Mouse (Mus musculus): Measurements from ENCODE around the gene Sertad2. TPM values are rescaled to one million over a fixed set of nuclear protein-coding genes. Genes with fewer than 3 reads are reported as not detected.

Gene Sertad2
- polyA plus RNA-seq, 1 experiment, result 24.9 TPM

DNA sequence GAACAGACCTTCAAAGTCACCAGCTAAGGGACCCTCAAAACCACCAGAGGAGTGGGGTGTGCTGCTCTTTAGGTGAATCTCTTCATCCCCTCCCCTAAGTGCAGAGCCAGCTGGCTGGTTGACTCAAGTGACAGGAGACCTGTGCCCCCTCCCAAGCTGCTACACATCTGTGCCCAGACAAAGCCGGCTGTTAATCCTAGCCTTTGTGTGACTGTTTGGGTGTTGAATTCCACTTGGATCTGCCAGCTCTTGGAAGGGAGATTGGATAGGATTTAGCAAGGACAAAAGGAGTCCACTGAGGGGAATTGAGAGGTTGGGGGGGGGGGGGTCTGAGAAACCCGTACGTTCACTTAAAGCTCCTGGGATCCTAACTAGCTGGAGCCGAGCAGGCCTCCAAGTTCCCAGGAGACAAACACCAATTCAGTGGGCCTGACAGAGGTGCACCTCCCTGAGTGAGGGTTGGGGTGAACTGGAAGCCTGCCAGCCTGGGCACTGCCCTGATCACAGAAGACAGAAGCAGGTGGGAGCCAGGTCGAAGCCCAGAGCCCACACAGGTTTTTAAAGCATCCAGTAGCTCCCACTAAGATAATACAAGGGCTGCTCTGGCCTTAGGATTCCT lies 120.6 kb downstream of the Sertad2 start:
- DNase-seq, result no peak
- Histone ChIP-seq H3K27ac (ENCODE audit: insufficient read depth, low read depth, low read length) (no peak overlapping the region), H3K36me3 (ENCODE audit: control insufficient read depth, insufficient read depth, low read length) (no peaks in the 10 kb centered on the region), H3K4me1 (ENCODE audit: control insufficient read depth, insufficient read depth, low read length) (no peaks in the 10 kb centered on the region), H3K4me3 (ENCODE audit: insufficient read depth, low read depth, low read length) (no peak overlapping the region), H3K27me3 (replicated peaks; ENCODE audit: control insufficient read depth, insufficient read depth, low read length) (no peaks in the 10 kb centered on the region)
- TF ChIP-seq POLR2A (IDR thresholded peaks at IDR 0.05; ENCODE audit: low read depth, low read length) (no peak), CTCF (conservative IDR thresholded peaks at IDR 0.05; ENCODE audit: insufficient read depth, insufficient read length, low read depth, low read length) (no peak)
- 79% methylated on average over 5 of the region's 5 CpGs for WGBS

- 88% methylated on average over 9 of the region's 9 CpGs for WGBS
- no peaks in the 10 kb centered on the region for H3K4me1 ChIP-seq (ENCODE audit: control insufficient read depth, insufficient read depth, low read length)
- no peaks in the 10 kb centered on the region for H3K27me3 ChIP-seq (replicated peaks; ENCODE audit: control insufficient read depth, insufficient read depth, low read length)
- no peaks in the 10 kb centered on the region for H3K36me3 ChIP-seq (ENCODE audit: control insufficient read depth, insufficient read depth, low read length)
- DNase-seq, result no peak
- TF ChIP-seq POLR2A (IDR thresholded peaks at IDR 0.05; ENCODE audit: low read depth, low read length), result no peak
- TF ChIP-seq CTCF (conservative IDR thresholded peaks at IDR 0.05; ENCODE audit: insufficient read depth, insufficient read length, low read depth, low read length), result no peak
- no peak overlapping the region for H3K4me3 ChIP-seq (ENCODE audit: insufficient read depth, low read depth, low read length)
- H3K27ac ChIP-seq (ENCODE audit: insufficient read depth, low read depth, low read length), result no peak overlapping the region
Measured at GRCm38 (mm10) chr11:20664878-20665277, 121.8 kb downstream of the Sertad2 start.

GRCm38 (mm10) chr11:20671789-20672392 lies 128.8 kb downstream of the Sertad2 start:
- 47% methylated on average over 6 of the region's 6 CpGs for WGBS
- no peaks in the 10 kb centered on the region for H3K27me3 ChIP-seq (replicated peaks; ENCODE audit: control insufficient read depth, insufficient read depth, low read length)

DNA sequence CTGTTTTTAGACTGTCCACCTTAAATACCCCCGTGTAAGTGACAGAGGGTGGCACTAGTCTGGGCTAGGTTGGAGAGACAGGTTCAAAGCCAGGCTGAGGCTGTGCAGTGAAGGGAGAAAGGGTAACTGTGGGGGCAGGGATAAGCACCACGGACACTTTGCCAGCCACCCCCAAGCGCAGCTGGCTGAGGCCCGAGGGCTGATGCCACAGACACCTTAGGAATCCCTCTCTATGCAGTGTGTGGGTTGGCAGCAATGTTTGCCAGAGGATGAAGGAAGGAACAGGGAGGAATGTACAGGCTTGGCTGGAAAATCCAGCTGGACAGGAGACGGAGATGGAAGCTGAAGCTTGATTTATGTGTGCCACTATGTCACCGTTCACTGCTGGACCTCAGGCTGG lies 129.5 kb downstream of the Sertad2 start:
- WGBS, result 65% methylated on average over 6 of the region's 6 CpGs
- H3K27ac ChIP-seq (ENCODE audit: insufficient read depth, low read depth, low read length), result no peak overlapping the region
- no peak for TF ChIP-seq POLR2A (IDR thresholded peaks at IDR 0.05; ENCODE audit: low read depth, low read length)
- no peak for TF ChIP-seq CTCF (conservative IDR thresholded peaks at IDR 0.05; ENCODE audit: insufficient read depth, insufficient read length, low read depth, low read length)
- no peaks in the 10 kb centered on the region for H3K36me3 ChIP-seq (ENCODE audit: control insufficient read depth, insufficient read depth, low read length)
- H3K4me3 ChIP-seq (ENCODE audit: insufficient read depth, low read depth, low read length), result no peak overlapping the region
- H3K4me1 ChIP-seq (ENCODE audit: control insufficient read depth, insufficient read depth, low read length), result no peaks in the 10 kb centered on the region
- DNase-seq, result no peak
- no peaks in the 10 kb centered on the region for H3K27me3 ChIP-seq (replicated peaks; ENCODE audit: control insufficient read depth, insufficient read depth, low read length)

More at GRCm38 (mm10) chr11:20671789-20672392, 128.8 kb downstream of the Sertad2 start:
- H3K4me3 ChIP-seq (ENCODE audit: insufficient read depth, low read depth, low read length), result no peak overlapping the region
- no peaks in the 10 kb centered on the region for H3K36me3 ChIP-seq (ENCODE audit: control insufficient read depth, insufficient read depth, low read length)
- TF ChIP-seq POLR2A (IDR thresholded peaks at IDR 0.05; ENCODE audit: low read depth, low read length) (no peak), CTCF (conservative IDR thresholded peaks at IDR 0.05; ENCODE audit: insufficient read depth, insufficient read length, low read depth, low read length) (no peak; the same call in 1 of the 2 replicates)
- no peak overlapping the region for H3K27ac ChIP-seq (ENCODE audit: insufficient read depth, low read depth, low read length)
- peak; percentile 8 for DNase-seq
- no peaks in the 10 kb centered on the region for H3K4me1 ChIP-seq (ENCODE audit: control insufficient read depth, insufficient read depth, low read length)

DNA sequence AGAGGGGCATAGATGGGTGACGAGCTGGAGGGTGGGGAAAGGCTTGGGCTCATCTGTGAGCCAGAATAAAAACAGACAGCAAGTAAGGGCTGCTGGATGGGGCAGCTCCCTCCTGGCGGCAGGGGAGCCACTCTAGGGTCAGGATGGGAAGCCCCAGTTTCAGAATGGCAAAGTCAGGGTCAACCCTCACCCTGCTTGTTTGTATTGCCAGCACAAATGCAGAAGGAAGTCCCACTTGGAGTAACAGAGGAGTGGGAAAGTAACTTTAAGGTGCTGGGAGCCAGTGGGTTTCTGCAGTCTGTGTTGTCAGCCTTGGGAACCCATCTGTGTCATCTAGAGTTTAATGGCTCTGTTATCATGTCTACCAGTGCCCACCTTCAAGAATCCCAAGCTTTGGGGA lies 136.3 kb downstream of the Sertad2 start:
- no peak overlapping the region for H3K27ac ChIP-seq (ENCODE audit: insufficient read depth, low read depth, low read length)
- no peaks in the 10 kb centered on the region for H3K4me1 ChIP-seq (ENCODE audit: control insufficient read depth, insufficient read depth, low read length)
- no peak for DNase-seq
- 86% methylated on average over 2 of the region's 2 CpGs for WGBS
- H3K36me3 ChIP-seq (ENCODE audit: control insufficient read depth, insufficient read depth, low read length), result no peaks in the 10 kb centered on the region
- no peak for TF ChIP-seq POLR2A (IDR thresholded peaks at IDR 0.05; ENCODE audit: low read depth, low read length)
- no peak for TF ChIP-seq CTCF (conservative IDR thresholded peaks at IDR 0.05; ENCODE audit: insufficient read depth, insufficient read length, low read depth, low read length)
- no peaks in the 10 kb centered on the region for H3K27me3 ChIP-seq (replicated peaks; ENCODE audit: control insufficient read depth, insufficient read depth, low read length)
- no peak overlapping the region for H3K4me3 ChIP-seq (ENCODE audit: insufficient read depth, low read depth, low read length)

DNA sequence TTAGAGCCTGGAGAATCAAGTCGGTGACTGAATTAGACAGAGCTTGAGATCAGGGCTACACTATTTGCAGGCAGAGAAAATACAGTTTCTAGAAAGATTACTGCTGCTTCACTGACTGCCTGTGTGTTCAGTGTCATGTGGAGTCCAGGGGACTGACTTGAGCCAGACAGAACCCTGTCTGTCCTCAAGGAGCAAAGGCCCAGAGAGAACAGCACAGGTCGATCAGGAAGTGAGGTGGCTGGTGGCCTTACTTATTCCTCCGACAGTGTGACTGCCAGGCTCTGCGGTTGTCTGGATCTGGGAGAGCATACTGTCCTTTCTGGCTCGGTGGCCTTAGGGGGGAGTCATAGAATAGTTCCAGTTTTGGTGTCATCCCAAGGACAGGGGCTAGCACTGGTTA lies 137.7 kb downstream of the Sertad2 start:
- Histone ChIP-seq H3K4me3 (ENCODE audit: insufficient read depth, low read depth, low read length) (no peak overlapping the region), H3K27ac (ENCODE audit: insufficient read depth, low read depth, low read length) (no peak overlapping the region), H3K4me1 (ENCODE audit: control insufficient read depth, insufficient read depth, low read length) (no peaks in the 10 kb centered on the region), H3K27me3 (replicated peaks; ENCODE audit: control insufficient read depth, insufficient read depth, low read length) (no peaks in the 10 kb centered on the region), H3K36me3 (ENCODE audit: control insufficient read depth, insufficient read depth, low read length) (no peaks in the 10 kb centered on the region; the same call in 1 of the 2 replicates)
- TF ChIP-seq POLR2A (IDR thresholded peaks at IDR 0.05; ENCODE audit: low read depth, low read length) (no peak), CTCF (conservative IDR thresholded peaks at IDR 0.05; ENCODE audit: insufficient read depth, insufficient read length, low read depth, low read length) (no peak)
- 89% methylated on average over 5 of the region's 5 CpGs for WGBS
- no peak for DNase-seq

DNA sequence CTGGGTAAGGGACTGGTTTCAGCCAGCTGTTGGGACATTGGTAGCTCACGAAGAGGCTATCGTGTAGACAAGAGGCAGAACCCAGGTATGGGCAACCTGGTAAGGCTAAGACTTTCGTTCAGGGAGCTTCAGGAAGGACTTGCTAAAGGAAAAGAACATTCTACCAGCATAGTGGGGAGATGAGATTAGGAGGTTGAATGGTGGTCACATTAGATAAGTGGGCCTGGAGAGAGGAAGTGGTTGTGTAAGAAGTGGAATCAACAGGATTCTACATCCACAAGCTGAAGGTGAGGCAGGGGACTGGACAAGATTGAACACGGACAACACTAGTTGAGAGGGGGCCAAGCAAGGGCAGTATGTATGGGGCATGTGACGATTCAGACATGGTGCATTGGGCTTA lies 138.6 kb downstream of the Sertad2 start:
- no peaks in the 10 kb centered on the region for H3K27me3 ChIP-seq (replicated peaks; ENCODE audit: control insufficient read depth, insufficient read depth, low read length)
- WGBS, result 92% methylated on average over 5 of the region's 5 CpGs
- DNase-seq, result no peak
- no peak overlapping the region for H3K4me3 ChIP-seq (ENCODE audit: insufficient read depth, low read depth, low read length)
- H3K4me1 ChIP-seq (ENCODE audit: control insufficient read depth, insufficient read depth, low read length), result no peaks in the 10 kb centered on the region
- TF ChIP-seq POLR2A (IDR thresholded peaks at IDR 0.05; ENCODE audit: low read depth, low read length) (no peak), CTCF (conservative IDR thresholded peaks at IDR 0.05; ENCODE audit: insufficient read depth, insufficient read length, low read depth, low read length) (no peak)
- no peak overlapping the region for H3K27ac ChIP-seq (ENCODE audit: insufficient read depth, low read depth, low read length)
- H3K36me3 ChIP-seq (ENCODE audit: control insufficient read depth, insufficient read depth, low read length), result no peaks in the 10 kb centered on the region; the same call in 1 of the 2 replicates

Data from kidney, adult 2 months (tissue).